Mouse (Mus musculus): ENCODE measurements around the gene Ncf1.

The Ncf1 gene

DNA sequence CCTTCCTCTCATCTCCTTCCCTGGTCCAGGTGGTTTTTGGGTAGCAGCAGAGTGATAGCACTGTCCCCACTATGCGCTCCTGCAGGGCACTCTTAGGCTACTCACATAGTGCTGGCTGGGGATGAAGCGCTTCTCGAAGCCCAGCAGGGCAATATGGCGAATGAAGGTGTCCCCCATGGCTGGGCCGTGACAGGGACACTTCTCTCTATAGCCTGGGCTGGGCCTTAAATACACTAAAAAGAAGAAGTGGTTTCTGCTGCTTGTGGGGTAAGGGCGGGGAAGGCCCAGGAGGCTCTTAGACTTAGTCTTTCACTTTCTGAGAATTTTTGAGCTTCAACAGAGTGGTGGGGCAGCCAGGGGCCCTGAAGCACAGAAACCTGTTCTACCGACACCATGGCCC lies at the start of gene Ncf1:
Gene Ncf1, minus strand, starts transcription at position 235 of the 400 bp plus-strand sequence.
- DNase-seq (ENCODE audit: low read depth): peak; percentile 67

DNA sequence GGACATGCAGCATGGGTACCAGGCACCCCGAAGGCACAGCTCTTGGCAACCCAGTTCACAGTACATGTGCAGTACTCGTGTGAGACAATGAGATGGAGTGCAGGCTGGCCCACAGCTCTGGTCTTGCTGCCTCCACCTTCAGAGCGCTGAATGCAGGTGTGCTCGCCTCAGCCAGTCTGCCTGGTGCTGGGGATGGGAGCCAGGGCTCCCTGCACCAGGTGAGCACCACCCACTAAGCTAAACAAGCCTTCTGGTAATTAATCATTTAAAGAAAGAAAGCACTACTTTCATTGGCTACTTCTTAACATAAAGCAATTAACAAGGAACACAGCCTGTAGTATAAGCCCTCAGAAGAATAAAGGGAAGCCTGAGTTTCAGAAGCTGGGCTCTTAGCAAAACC lies 47.7 kb upstream of the Ncf1 start:
- no peak for DNase-seq (ENCODE audit: low read depth)

DNA sequence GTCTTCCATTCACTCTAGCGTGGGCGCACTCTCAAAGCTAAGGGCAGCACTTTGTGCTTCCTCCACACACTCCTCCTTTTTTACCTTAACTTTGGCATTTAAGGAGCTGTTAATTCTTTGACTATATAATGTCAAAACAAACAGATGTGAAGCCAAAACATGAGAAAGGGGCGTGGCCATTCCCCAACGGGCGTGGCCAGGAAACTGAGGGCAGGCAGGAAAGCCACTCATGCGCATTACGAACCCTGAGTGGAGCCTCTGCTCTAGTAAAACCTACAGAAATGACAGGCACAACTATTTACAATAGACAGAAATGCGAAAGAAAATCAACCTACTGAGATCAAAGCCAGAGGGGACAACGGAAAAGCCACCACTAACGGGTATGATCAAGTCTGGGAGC lies 46.1 kb upstream of the Ncf1 start:
- peak; percentile 86 for DNase-seq (ENCODE audit: low read depth)

DNA sequence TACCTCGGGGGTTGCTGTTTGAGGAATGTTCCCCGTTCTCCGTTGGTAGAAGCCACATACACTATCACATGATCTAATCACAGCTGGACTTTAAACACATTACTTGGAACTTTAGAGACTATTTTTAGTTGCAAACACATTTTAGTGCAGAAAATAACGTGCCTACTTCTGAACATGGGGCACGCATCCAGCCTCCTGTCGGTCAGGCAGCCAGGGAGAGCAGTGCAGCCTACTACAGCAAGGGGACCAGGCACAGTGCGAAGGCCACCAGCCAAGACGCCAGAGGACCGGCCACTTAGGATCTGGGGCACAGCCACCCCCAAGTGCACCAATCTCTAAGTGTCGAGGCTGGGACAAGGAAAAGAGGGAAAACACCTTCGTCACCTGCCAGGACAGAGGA lies 45.6 kb upstream of the Ncf1 start:
- DNase-seq (ENCODE audit: low read depth): no peak

DNA sequence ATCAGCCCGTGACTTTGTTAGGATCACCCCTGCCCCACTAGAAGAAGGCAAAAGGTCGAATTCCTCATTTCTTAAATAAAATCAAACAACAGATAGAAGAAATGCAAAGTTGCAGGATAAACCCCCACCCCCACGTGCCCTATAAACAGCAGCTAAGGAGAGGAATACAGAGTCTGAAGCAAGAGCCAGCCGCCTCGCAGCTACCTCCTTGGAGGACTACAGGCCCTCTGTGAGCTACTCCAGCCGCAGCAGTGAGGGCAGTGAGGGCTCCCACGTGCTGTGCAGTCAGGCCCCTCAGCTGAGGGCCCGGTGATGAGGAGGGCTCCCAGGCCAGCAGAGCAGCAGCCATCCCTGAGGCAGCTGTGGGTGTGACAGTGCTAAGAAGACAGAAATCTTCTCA lies 44.3 kb upstream of the Ncf1 start:
- no peak for DNase-seq (ENCODE audit: low read depth)

DNA sequence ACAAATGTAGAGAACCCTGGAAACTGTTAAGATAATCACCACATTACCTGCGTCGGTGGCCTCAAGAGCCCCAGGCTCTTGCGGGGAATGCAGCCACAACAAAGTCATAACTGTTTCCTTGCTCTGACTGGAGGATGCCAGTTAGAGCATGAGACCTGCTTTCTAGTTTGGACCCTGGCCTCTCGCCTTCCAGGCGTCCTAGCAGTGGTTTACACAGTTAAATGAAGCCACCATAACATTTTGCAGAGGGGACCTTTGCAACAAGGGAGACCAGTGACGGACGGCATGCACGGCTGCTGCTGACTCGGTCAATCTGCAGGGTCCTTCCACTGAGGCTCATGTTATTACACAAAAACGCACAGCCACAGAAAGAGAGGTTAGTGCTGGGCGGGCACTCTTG lies 43.3 kb upstream of the Ncf1 start:
- no peak for DNase-seq (ENCODE audit: low read depth)

DNA sequence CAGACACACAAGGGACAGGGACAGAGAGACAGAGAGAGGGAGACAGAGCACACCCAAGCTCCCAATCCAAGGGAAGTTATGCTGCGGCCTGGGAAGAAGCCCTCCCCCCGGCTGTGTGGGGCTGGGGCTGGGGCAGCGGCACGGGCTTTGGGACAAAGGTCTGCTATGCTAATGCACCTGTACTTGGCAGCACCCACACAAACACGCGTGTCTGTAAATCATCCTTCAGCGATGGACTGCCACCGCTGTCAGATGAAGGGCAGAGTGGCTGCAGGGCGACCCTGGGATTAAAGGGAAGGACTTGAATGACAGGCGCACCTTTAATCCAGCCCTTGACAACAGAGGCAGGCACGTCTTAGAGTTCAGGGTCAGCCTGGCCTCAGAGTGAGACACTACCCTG lies 42.0 kb upstream of the Ncf1 start:
- DNase-seq (ENCODE audit: low read depth): no peak

DNA sequence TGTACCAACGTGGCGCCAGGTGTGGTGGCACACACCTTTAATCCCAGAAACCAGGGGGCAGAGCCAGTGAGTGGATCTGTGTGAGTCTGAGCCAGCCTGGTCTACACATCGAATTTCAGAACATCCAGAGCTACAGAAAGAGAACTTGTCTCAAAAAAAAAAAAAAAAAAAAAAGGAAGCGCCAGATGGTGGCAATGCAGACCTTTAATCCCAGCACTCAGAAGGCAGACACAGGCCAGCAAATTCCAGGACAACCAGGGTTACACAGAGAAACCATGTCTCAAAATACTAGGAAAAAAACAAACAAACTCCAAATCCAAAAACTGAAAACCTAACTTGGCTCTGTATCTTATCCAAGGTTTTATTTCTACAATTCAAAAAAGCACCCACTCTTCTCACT lies 41.1 kb upstream of the Ncf1 start:
- no peak for DNase-seq (ENCODE audit: low read depth)

DNA sequence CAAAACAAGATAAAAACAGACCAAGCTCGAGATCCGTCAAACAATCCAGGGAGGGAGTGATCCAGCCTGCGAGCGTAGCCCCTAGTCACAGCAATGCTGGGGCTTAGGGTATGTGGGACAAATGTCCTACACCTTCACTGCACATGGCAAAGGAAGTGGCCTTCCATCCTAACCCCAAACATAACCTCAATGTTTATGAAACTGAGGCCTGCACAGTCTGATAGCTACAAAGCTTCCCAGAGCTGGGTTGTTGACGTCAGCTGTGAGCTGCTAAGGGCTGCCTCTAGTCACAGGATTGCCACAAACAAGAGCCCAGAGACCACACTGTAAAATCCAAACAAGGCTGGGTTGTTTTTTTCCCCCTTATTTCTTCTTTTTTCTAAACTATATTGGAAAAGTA lies 40.3 kb upstream of the Ncf1 start:
- DNase-seq (ENCODE audit: low read depth): peak; percentile 90

DNA sequence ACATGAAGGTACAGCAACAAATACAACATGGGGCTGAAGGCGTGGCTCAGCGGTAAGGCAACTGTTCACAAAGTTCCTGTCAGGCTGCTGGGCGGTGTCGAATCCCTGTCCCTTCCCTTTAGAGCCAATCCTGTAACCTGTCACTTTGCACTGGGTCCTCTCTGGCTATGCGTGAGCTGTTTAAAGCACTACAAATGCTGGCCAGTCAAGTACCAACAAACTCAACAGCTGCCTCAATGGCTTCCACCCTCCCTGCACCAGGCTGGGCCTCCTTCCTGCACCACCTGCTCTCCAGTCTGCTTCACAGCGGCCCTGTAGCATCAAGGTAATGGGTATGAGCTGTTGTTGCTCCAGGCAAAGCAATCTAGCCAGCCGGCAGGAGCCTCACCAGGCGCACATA lies 39.3 kb upstream of the Ncf1 start:
- DNase-seq (ENCODE audit: low read depth): peak; percentile 53

DNA sequence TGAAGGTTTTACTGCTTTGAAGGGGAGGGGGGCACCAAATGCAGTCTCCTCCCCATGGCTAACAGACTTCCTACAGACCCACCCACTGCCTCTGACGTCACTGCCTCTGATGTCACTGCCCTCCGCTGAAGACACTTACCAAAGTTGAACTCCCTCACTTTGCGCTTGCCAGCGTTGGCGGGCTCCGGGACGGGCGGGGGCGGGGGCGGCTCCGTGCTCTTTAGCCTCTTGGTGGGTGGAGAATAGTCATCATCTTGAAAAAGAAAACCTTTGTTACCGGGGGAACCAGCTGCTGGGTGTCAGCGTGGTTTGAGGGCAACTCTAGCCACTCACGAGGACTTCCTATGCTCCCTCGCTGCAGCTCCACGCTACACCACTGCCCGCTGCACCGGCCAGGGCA lies 37.0 kb upstream of the Ncf1 start:
- DNase-seq (ENCODE audit: low read depth): peak; percentile 98

DNA sequence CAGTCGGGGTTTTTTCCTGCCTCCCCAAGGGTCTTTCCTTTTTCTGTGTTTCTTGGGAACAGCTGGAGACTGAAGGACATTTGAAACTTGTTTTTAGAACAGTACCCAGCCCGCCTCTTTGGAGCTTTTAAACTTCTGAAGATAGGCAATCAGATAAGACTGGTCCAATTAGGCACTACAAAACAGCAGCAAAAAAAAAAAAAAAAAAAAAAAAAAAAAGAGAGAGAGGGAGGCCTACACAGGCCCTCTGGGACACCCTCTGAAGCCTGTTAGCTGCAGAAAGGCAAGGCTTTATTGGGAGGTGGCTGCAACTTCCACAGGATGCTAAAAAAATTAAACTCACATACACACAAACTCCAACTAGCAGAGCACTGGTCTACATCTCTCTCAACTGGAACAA lies 36.5 kb upstream of the Ncf1 start:
- DNase-seq (ENCODE audit: low read depth): no peak

DNA sequence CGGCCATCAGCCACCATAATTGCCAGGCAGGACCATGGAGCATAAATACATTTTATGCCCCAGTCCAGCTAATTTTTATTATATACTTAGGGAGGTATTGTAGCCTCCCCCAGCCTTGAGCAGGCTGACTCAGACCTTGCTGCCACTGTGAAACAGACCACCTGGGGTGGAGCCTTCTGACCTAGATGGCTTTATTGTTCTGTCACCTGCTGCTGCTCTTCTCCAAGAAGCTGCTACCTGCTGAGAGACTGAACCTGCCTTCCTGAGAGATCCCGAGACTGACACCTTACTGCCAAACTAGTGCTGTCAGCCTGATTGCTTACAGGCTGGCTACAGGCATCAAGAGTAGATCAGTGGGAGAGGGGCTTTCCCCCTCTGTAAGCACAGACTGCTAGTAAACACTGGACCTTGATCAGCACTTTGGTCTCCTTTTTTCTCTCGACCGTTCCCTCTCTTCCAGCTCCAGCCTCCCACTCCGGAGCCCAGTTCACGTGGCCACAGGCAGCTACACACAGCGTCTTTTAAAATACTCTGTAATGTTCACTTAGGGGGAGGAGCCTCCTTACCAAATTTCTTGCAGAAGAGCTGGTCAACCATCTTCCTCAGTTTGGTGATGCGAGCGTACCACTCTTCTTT lies 30.7 kb upstream of the Ncf1 start:
- no peak for DNase-seq (ENCODE audit: low read depth)

DNA sequence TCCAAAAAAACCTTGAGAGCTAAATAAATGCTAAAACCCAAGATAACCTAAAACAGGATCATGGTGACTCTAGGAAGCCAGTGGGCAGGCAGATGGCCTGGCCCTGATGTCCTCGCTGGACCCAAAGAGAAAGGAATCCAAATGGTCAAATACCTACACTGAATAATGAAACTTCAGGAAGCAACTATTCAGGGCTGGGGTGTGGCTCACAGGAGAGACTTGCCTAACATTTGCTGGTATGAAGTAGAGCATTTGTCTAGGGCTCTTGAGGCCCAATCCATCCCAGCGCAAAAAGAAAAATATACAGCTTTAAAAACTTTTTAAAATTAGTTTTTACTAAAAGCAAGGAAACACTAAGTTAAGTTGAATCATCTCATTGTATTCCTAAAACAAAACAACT lies 29.5 kb upstream of the Ncf1 start:
- DNase-seq (ENCODE audit: low read depth): no peak

DNA sequence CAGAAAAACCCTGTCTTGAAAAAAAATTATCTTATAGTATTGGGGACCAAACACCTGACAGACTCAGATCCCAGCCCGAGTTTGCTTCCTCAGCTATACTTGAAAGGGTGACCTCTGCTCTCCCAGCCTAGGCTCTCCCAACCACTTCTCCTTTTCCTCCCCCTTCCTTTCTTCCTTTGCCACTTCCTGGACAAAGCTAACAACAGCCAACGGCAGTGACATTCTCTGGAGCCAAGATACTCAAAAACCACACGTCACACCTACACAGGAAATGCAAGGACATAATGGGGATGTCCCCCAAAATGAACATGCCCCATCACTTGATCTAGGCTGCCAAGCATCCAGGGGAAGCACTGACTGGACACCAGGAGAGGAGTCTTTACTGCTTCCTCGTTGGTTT lies 29.0 kb upstream of the Ncf1 start:
- peak; percentile 44 for DNase-seq (ENCODE audit: low read depth)

DNA sequence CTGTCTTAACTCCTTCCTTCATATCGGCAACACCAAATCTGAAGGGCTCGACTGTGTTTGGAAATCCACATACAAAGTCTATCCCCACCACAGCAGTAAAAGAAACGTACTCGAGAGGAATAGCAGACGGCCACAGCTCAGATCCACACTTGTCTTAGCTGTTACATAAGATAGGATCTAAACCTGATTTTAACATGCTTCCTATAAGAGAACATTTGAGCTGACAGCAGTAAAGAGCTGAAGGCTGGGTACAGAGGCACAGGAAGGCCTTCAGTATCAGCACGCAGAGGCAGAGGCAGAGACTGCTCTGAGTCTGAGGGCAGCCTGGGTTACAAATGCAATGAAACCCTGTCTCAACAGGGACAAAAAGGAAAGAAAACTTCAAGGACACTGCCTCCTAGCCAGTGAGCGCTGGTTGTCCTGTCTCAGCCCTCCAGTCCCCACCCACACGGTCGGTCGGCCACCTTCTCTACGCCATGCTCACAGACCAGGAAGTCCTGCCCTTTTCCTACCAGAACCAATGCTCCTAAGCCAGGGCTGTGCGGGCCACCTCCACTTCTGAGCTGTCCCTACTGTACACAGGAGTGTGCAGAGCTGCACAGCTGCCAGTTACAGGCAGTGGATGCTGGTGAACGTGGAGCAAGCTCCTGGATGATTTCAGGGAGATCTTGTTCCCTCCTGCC lies 28.1 kb upstream of the Ncf1 start:
- DNase-seq (ENCODE audit: low read depth): peak; percentile 24

DNA sequence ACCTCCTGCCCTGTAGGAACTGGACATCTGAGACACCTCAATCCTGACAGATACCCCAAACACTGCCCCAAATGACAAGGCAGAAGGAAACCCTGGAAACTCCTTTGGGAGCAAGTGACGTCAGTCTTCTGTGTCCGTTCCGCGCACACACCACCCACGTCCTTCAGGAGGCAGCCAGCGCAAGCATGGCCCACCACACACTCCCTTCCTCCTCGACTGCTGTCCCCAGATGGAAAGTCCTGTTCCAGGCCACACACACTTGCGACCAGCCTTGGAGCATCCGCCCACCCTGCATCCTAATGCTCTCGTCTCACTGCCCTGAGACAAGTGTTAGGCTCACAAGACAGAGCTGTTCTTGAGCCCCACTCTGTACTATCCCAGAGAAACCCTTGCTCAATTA lies 25.9 kb upstream of the Ncf1 start:
- DNase-seq (ENCODE audit: low read depth): no peak

DNA sequence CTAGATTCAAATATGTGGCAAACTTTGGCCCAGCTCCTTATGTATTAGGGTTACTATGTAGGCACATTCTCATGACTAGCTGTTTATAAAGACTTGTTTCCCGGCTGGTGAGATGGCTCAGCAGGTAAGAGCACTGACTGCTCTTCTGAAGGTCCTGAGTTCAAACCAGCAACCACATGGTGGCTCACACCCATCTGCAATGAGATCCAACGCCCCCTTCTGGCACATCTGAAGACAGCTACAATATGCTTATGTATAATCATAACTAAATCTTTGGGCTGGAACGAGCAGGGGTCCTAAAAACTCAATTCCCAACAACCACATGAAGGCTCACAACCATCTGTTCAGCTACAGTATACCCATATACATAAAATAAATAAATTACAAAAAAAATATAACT lies 24.4 kb upstream of the Ncf1 start:
- DNase-seq (ENCODE audit: low read depth): peak; percentile 69

DNA sequence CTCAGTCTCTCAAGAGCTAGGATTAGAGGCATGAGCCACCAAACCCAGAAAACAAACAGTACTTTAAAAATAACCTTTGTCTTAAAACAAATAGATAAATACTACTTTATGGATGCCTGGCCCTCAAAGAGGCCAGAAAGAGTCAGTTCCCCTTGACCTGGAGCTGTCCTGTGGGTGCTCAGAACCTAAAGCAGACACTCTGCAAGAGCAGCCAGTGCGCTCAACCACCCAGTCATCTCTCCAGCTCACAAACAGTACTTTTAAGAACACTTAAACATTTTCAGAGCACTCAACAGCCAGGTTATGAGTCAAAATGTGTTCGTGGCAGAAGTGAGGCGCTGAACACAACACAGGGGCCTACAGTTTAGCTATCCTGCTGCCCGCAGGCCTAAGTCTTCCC lies 21.7 kb upstream of the Ncf1 start:
- DNase-seq (ENCODE audit: low read depth): no peak

DNA sequence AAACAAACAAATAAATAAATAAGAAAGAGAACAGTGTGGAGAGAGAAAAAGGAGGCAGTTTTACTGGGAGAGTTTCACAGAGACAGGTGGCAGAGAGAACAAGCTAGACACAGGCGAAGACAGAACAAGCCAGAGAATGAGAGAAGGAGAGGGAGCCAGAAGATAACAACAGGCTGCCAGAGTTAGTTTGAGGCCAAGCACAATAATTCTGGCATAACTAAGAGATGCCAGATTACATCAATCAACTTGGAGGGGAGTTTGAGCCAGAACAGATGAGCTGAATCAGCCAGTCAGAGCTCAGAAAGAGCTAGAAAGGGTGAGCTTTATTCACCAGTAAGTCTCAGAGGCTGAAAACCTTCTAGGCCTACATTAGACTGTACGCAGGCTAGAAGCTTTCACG lies 21.2 kb upstream of the Ncf1 start:
- no peak for DNase-seq (ENCODE audit: low read depth)

DNA sequence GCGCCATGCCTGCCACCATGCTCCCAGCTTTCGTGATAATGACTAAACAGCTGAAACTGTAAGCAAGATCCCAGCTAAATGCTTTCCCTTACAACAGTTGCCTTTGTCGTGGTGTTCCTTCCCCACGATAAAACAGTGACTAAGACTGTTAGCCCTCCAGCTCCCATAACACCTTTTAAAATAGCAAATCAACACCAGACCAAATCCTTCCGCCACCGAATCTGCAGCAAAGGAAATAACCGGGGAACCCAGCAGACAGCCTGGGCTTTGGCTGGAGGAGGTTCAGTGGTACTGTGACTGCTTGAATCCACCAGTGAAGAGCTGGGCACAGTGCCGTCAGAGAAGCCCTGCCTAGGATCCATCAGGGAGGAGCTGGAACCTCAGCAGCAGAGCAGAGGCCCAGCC lies 19.8 kb upstream of the Ncf1 start:
- DNase-seq (ENCODE audit: low read depth): no peak

DNA sequence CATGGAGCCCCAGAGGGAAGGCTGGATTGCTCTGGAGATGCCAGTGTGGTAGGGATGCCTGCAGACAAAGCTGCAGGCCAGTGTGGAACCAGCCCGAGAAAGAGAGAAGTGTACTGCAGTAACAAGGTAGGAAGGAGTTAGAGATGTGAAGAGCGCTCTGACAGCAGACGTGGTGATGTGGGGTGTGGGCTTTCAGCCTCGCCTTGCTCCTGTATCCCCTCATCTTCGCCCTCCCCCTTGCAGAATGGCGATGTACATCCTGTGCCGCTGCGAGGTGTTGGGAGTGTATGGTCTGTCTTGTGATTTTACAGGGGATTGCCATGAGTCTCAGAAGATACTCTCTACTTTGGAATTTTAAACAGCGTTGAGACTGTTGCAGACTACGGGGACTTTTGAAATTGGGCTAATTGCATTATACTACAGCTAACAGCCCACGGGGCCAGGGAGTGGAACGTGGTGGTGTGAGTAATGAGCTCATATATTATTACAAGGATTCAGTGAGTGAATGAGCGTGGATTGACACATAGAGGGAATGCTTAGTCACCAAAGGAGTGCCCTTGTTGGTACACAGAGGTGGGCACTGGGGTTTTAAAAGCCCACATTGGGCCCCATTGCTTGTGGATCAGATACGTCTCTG lies 19.3 kb upstream of the Ncf1 start:
- no peak for DNase-seq (ENCODE audit: low read depth)

DNA sequence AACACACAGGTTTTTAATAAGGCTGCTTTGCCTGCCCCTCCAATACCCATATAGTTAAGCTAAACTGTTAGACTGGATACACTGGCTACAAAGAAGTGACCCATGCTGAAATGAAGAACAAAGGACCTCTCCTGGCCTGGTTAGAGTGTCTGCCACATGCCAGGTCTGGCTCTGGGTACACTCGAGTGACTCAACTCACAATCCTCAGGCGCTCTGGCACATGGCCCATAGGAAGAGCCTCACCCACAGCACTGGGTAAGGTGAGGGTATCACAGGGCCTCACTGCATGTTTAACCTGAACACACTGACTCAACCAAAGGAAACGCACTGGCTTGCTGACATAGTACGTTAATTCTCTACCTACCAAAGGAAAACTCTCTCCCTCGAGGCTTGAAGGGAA lies 16.7 kb upstream of the Ncf1 start:
- no peak for DNase-seq (ENCODE audit: low read depth)

DNA sequence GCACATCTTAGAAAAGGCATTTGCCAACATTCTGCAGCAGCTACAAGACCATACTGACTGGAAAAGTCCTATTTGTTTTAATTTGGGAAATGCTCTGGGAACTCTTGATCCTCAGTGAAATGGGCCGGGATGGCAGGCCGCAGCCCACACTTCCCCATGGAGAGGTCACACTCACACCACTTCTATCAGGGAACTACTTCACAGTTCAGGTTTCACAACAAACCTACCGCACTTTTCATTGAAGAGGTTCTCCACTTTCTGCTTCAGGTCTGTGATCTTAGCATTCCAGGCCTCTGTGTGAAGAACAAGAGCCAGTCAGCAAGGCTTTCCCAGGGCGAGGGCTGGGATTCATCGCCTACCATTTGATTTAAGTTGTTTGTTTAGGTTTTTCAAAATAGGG lies 15.5 kb upstream of the Ncf1 start:
- no peak for DNase-seq (ENCODE audit: low read depth)

Measured in induced T-regulatory cell, adult 2 months (primary cell).